Mouse (Mus musculus) cerebellum, postnatal 4 days (tissue): ENCODE results near the gene Uhrf1.

Experiments
- DNase-seq, 2 experiments: peaks; one replicate each; pipeline ENCODE4 v3.0.0; 2022; ENCODE audit warnings: low spot score in 2 of 2, mixed read lengths in 1 of 2

Uhrf1 gene

DNA sequence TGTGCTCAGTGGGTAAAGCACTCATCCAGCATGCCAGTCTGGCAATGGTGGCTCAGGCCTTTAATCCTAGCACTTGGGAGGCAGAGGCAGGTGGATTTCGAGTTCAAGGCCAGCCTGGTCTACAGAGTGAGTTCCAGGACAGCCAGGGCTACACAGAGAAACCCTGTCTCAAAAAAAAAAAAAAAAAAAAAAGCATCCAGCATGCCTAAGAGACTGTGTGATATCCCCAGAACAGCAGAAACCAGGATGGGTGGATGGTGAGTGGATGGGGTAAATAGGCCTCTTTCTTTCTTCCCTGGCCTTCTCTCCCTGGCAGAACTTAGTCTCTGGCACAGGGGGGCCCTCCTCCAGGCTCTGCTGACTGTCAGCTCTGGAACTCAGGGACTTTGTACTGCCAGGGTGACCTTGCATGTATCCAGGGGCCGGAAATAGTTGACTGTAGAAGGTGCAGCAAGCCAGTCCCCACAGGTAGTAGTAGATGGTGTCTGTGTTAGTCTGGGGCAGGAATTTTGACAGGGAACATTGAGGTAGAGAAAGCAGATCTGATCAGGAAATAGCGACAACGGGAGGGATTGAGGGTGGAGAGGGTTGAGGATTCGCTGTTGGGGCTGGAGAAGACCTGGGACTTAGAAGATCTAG lies 27.2 kb upstream of the Uhrf1 start:
- no peak for DNase-seq

DNA sequence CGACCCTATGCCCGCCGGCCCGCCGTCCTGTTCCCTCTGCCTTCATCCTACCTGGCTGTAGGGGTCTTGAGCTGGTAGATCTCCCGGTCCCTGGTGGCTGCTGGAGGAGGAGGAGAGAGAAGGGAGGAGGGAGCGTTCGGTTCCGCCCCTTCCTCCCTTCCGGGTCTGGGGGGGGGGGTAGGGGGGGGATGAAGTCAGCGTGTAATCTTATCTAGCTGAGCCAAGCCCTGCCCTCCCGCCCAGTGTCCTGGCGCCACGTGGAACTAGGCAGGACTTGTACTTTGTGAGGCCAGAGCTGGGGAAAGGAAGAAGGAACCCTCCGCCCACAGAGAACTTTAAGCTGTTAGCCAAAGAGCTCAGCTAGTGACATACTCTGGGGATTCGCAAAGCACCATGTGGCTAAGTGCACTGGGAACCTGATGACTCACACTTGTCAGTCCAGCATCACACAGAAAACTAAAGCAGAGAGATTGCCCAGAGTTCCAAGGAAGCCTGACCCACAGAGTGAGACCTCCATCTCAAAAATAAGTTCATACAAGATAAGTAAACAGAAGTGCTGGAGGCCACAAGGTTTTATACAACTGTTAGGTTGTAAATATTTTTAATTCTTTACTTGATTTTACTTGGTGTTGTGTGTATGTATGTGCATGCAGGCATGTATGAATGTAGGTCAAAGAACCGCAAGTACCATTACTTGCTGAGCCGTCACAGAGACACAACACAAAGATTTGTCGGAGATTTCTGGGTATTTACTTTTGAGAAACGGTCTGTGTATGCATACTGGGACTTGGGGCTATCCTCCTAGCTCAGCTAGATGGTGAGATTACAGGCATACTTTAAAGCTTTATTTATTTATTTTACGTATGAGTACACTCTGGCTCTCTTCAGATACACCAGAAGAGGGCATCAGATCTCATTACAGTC lies 26.2 kb upstream of the Uhrf1 start, which contains the start of gene Ticam1:
TSS of gene Ticam1 (minus strand) at position 144 of the 924 bp plus-strand sequence.
- DNase-seq, result peak in 1 of 2 experiments; percentile 51

- no peak for DNase-seq
Measured at GRCm38 (mm10) chr17:56277567-56277893, 25.6 kb upstream of the Uhrf1 start.

DNA sequence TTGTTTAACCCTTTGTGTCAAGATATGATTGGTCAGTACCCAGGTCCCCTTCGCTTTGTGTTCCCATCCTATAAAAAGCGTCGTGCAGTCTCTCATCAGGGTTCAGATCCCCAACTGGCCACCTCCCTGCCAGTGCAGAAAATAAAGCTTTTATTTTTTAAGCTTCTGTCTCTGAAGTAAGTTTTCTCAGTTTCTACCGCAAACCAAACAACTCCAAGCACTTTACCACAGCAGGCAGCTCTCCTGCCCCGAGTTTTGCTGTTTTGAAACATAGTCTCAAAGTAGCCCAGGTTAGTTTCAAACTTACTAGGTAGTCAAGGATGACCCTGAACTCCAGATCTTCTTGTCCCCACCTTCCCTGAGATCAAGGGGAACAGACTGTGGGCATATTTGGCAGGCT lies 24.8 kb upstream of the Uhrf1 start:
- no peak for DNase-seq

DNA sequence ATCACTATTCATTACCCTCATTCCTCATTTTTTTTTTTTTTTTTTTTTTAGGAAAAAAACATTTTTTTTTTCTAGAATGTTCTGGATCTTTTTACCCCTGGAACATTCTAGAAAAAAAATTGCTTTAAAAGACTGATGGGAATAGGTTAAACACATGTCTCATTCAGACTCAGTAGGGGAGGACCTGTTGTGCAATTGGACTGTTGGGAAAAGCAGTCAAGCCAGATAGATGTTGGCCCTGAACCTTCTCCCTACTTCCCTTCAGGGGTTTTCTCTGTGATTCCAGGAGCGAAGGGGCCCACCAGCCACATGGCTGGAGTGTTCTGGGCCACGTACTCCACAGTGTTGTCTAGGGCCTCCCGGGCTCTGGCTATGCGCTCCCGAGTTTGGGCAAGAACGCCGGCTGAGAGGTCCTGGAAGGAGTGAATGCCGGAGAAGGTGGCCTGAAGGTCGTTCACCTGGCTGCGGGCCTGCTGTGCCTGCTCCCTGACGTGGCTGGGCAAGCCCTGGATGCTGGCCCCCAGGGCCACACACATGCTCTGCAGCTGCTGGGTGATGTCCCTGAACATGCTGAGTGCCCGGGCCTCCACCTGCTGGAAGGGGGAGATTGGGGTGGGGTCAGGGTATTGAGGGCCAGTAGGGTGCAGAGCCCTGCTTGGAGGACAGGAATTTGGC lies 23.5 kb upstream of the Uhrf1 start:
- DNase-seq, result no peak

- no peak for DNase-seq
Measured at GRCm38 (mm10) chr17:56281193-56281592, 21.9 kb upstream of the Uhrf1 start.

DNA sequence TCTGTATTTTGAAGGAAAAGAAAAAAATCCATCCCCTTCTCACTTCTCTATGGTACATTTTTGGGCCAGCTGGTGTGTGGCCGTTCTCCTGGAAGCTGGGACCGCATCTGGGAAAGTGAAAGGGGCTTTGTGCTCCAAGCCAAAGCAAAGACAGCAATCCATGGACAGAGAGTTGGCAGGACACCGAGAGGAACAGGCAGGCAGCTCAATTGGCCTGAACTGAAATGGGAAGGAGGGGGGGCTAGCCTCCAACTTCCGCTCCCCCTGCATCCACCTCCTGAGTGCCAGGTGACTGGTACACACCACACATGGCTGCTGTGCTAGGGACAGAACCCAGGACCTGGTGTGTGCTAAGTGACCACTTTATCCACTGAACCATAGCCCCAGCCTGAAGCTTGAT lies 20.3 kb upstream of the Uhrf1 start:
- DNase-seq, result no peak

DNA sequence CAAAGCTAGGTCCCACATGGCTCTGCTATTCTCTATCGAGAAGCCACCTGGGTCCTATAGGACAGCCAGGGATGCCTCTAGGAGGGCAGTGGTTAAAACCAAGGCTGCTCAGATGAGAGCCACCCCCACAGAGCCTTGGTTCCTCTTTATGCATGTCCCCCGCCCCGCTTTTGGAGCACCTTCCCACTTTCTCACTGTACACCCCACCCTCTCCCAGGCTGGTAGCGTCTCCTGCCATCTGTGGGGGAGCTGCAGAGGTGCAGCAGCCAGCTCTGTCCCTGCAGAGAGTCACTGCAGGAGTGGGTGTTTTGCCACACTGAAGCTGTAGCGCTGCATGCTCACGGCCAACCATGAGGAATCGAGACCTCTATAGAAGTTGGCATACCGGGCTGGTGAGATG lies 19.8 kb upstream of the Uhrf1 start:
- DNase-seq, result no peak

DNA sequence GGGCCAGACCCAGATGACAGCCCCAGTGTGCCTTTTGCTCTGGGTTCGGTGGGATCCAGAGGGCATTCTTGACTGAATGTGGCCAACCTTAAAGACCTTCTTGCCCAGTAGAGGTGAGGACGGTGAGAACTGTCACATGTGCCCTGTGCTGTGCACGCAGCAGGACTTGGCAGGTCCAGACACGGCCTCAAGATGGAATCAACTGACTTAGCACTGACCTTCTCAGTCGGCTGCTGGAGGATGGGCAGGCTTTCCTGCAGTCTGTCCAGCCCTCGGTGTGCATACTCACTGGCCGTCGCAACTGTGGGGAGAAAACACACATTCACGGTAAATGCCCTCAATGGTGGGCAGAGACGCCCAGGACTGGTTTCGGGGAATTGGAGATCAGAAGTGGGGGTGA lies 17.1 kb upstream of the Uhrf1 start:
- no peak for DNase-seq

DNA sequence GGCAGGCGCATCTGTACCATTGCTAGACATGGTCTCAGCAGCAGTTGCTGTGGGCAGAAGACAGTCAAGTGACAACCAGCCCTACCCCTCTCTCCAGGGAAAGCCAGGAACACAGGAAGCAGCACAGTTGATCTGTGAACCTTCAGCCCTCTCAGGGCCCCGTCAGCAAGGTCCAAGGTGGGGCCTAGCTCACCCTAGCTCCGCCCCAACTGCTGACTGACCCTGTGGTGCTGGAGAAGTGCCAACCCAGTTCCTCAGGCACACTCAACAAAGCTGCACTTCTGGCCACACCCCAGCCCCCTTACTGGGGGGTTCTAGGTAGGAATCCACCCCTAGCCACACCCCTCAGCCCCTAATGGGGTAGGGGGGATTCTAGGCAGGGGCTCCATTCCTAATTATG lies 15.3 kb upstream of the Uhrf1 start:
- no peak for DNase-seq

GRCm38 (mm10) chr17:56288866-56289265 lies 14.3 kb upstream of the Uhrf1 start:
- no peak for DNase-seq

DNA sequence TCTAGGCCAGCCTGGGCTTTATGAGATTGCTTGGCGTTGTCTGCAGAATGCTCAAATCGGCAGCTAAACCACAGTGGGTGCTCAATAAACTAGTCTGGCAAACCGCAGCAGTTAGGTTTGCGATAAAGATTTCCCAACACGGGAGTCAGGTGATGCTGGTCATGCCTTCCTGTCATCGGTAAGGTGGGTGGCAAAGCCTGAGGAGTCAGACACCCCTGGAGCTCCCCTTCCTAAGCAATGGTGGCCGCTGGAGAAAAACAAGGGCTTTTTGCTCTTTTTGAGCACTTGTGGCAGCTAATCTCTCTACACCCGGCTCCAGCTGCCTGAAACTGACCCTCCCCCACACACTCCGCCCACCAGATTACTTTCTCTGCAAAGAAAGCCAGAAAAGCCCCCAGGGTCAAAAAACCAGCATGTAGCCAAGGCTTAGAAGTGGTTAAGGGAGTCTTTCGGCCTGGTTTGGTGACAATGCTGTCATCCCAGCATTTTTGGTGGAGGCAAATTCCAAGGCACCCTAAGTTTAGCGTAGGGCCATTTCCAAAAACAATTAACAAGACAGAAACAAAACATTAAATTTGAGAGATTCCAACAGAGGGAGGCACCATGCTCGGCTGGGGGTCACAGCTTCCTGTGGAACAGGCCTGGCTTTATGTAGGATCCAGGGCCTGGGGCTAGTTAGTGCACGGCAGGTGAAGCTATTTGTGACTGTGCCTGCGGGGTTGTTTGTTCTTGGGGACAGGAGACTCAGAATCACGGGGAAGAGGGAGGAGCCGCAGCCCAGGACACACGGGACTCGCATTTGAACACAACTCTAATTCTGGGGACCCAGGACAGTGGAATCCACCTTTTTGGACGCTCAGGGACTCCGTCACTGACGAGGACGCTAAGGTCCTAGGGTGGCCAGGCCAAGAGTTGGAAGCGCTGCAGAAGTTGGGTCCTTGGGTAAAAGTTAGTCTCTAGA lies 13.5 kb upstream of the Uhrf1 start:
- DNase-seq, result no peak

GRCm38 (mm10) chr17:56290388-56291170 lies 12.5 kb upstream of the Uhrf1 start:
- peak; percentile 63 to 64 for DNase-seq

- peak; percentile 62 to 85 for DNase-seq
Measured at GRCm38 (mm10) chr17:56291171-56291511, 12.0 kb upstream of the Uhrf1 start.

GRCm38 (mm10) chr17:56291826-56292475 lies 11.2 kb upstream of the Uhrf1 start:
- DNase-seq, result no peak

- no peak for DNase-seq
Measured at GRCm38 (mm10) chr17:56292531-56293222, 10.4 kb upstream of the Uhrf1 start, which contains the start of gene Plin3. Gene Plin3, minus strand, starts transcription at chr17:56292873.

GRCm38 (mm10) chr17:56293291-56293690 lies 9.8 kb upstream of the Uhrf1 start:
- DNase-seq, result no peak

DNA sequence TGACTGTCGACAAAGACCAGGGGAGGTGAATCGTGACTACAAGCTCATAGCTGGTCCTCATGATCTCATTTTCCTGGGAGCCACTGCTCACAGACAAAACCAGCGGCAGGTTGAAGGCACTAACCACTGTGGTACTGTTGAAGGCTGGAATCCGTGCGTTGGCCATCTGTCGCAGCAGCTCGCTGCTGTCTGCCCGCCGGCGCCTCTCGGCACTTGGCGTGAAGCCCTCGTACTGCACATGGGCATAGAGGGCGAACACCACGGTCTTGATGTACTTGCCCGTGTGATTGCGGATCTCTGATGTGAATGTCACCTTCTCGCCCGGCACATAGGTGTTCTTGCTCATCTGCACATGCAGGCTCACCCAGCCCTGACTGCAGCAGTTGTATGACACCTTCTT lies 8.9 kb upstream of the Uhrf1 start:
- DNase-seq, result peak in 1 of 2 experiments; percentile 79

DNA sequence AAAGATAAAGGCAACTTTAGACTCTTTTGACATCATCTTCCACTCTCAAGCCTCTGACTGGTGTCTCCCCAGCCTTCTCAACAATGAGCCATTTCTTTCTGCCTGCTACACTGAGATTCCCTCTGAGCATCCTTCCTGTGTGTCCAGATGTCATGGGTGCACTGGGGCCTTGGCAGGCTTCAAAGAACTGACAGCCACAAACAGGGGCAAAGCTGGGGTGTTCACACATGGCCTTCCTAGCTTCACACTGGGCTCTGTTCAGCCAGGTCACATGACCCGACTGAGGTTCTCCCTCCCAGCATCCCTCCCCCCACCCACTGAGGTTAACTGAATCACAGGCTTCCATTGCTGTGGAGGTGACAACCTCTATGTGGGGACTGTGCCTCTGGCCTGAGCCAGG lies 6.9 kb upstream of the Uhrf1 start:
- DNase-seq, result no peak

DNA sequence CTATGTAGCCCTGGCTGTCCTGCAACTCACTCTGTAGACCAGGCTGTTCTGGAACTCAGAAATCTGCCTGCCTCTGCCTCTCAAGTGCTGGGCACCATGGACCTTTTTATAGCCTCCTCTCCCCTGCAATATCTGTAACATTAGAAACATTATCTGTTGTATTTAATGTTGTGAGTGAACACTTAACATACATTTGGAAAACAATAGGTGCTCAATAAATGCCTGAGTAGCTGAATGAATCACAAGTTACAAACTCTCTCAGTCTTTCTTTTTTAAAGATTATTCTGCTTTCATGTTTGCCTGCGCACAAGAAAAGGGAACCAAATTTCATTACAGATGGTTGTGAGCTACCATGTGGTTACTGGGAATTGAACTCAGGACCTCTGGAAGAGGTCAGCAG lies 4.9 kb upstream of the Uhrf1 start:
- DNase-seq, result no peak
